Mouse (Mus musculus) heart, adult 2 months (tissue): ENCODE measurements around the gene Iqsec1. TPM values are rescaled to one million over a fixed set of nuclear protein-coding genes. Genes with fewer than 3 reads are reported as not detected.

ENCODE experiments used
- DNase-seq, 2 experiments: peaks; one replicate each; pipeline ENCODE4 v3.0.0; 2021
- H3K27ac ChIP-seq: fragments of 200-600 bp; 2 replicates; pipeline ENCODE4 v1.8.1; 2022
- H3K27me3 ChIP-seq: fragments of 200-500 bp; 2 replicates; pipeline ENCODE4 v1.6.1; 2012; ENCODE audit warnings: mild to moderate bottlenecking, low read length, inconsistent platforms, mixed read lengths; ENCODE audit not compliant: control insufficient read depth, insufficient read depth
- H3K36me3 ChIP-seq: fragments of 200-500 bp; 2 replicates; pipeline ENCODE4 v1.6.1; 2012; ENCODE audit warnings: low read length, inconsistent platforms; ENCODE audit not compliant: control insufficient read depth, insufficient read depth
- H3K4me1 ChIP-seq: fragments of 200-500 bp; 2 replicates; pipeline ENCODE4 v1.6.1; 2011; ENCODE audit warnings: low read length; ENCODE audit not compliant: control insufficient read depth, insufficient read depth
- H3K4me3 ChIP-seq: fragments of 200-600 bp; 2 replicates; pipeline ENCODE4 v1.8.1; 2022
- H3K79me2 ChIP-seq: fragments of 200-500 bp; replicated peaks from 2 replicates; pipeline ENCODE4 v1.6.1; 2012; ENCODE audit warnings: mild to moderate bottlenecking, inconsistent platforms, low read length, moderate library complexity, mixed read lengths; ENCODE audit not compliant: control insufficient read depth, insufficient read depth
- H3K9ac ChIP-seq: fragments of 200-500 bp; 2 replicates; pipeline ENCODE4 v1.6.1; 2012; ENCODE audit warnings: low read depth, mild to moderate bottlenecking, control low read depth, inconsistent platforms, low read length, mixed read lengths
- CTCF ChIP-seq: fragments of 200-600 bp; IDR thresholded peaks from 2 replicates; pipeline ENCODE4 v1.8.1; 2022; ENCODE audit warnings: antibody characterized with exemption, mild to moderate bottlenecking, moderate library complexity
- EP300 ChIP-seq: fragments of 200-500 bp; IDR thresholded peaks from 2 replicates; pipeline ENCODE4 v1.6.1; 2011; ENCODE audit warnings: low read depth, low read length, control low read depth; ENCODE audit not compliant: insufficient read depth
- POLR2A ChIP-seq: fragments of 200-500 bp; IDR thresholded peaks from 2 replicates; pipeline ENCODE4 v1.6.1; 2011; ENCODE audit warnings: mild to moderate bottlenecking, low read depth, low read length, control low read depth; ENCODE audit not compliant: insufficient read depth
- WGBS: fragments of 180-500 bp; shearing (Covaris S2); methylation state at CpG from one replicate; pipeline ENCODE4 v1.1.7; 2018; 5-methylcytosine and 5-hydroxymethylcytosine counted together
- intact Hi-C: fragments of 180-260 bp; cut with DNase I; formaldehyde crosslinking; loops from one replicate; pipeline ENCODE4 v1.15.1; 2025
- polyA plus RNA-seq: library from polyadenylated mRNA; depleted of rRNA; stranded (reverse); fragments of >200 nt; gene quantifications from 2 replicates; pipeline ENCODE4 v1.2.3, GENCODE M21; 2012
- total RNA-seq, 2 experiments: library from RNA; stranded (reverse); gene quantifications; 2 replicates each; pipeline ENCODE4 v1.2.3; 2021

Iqsec1 gene
- total and polyA plus RNA-seq, 3 experiments: 100 to 147 (median 146) TPM

- Histone ChIP-seq H3K4me1 (no peaks in the 10 kb centered on the region), H3K36me3 (no peaks in the 10 kb centered on the region), H3K9ac (no peak overlapping the region), H3K4me3 (no peak overlapping the region), H3K27me3 (peaks cover 4% of the 10 kb centered on the region; the same call in 1 of the 2 replicates), H3K79me2 (no peaks in the 10 kb centered on the region), H3K27ac (no peak overlapping the region)
- WGBS: 49% methylated on average over 3 of the region's 3 CpGs
- TF ChIP-seq CTCF (no peak), EP300 (no peak), POLR2A (no peak)
- intact Hi-C loops: no loop called here
- DNase-seq: no peak
Observed at GRCm38 (mm10) chr6:90984101-90984500, 4.4 kb downstream of the Iqsec1 start.

GRCm38 (mm10) chr6:90974279-90974678, 14.2 kb downstream of the Iqsec1 start:
- Histone ChIP-seq H3K27me3 (no peaks in the 10 kb centered on the region), H3K36me3 (no peaks in the 10 kb centered on the region), H3K4me1 (no peaks in the 10 kb centered on the region), H3K4me3 (no peak overlapping the region), H3K27ac (no peak overlapping the region), H3K79me2 (no peaks in the 10 kb centered on the region), H3K9ac (no peak overlapping the region)
- DNase-seq: no peak
- intact Hi-C loops: no loop called here
- WGBS: 51% methylated on average over 2 of the region's 2 CpGs
- no peak for TF ChIP-seq EP300
- no peak for TF ChIP-seq CTCF
- no peak for TF ChIP-seq POLR2A

- intact Hi-C loops: no loop called here
- Histone ChIP-seq H3K79me2 (no peaks in the 10 kb centered on the region), H3K4me3 (no peak overlapping the region), H3K4me1 (no peaks in the 10 kb centered on the region), H3K9ac (no peak overlapping the region), H3K27ac (no peak overlapping the region), H3K27me3 (no peaks in the 10 kb centered on the region), H3K36me3 (no peaks in the 10 kb centered on the region)
- 24% methylated on average over 2 of the region's 2 CpGs for WGBS
- TF ChIP-seq EP300 (no peak), POLR2A (no peak), CTCF (no peak)
- no peak for DNase-seq
Observed at GRCm38 (mm10) chr6:90969341-90969871, 19.1 kb downstream of the Iqsec1 start.

GRCm38 (mm10) chr6:90953349-90953748, 35.1 kb downstream of the Iqsec1 start:
- WGBS: 63% methylated on average over 4 of the region's 4 CpGs
- no peak for TF ChIP-seq EP300
- no peak for TF ChIP-seq CTCF
- no peak for TF ChIP-seq POLR2A
- intact Hi-C loops: no loop called here
- Histone ChIP-seq H3K36me3 (no peaks in the 10 kb centered on the region), H3K9ac (no peak overlapping the region), H3K27me3 (no peaks in the 10 kb centered on the region), H3K4me1 (no peaks in the 10 kb centered on the region), H3K4me3 (no peak overlapping the region), H3K27ac (no peak overlapping the region), H3K79me2 (no peaks in the 10 kb centered on the region)
- no peak for DNase-seq

- Histone ChIP-seq H3K4me3 (no peak overlapping the region), H3K36me3 (no peaks in the 10 kb centered on the region), H3K27me3 (no peaks in the 10 kb centered on the region), H3K4me1 (no peaks in the 10 kb centered on the region), H3K79me2 (no peaks in the 10 kb centered on the region), H3K9ac (no peak overlapping the region), H3K27ac (no peak overlapping the region)
- TF ChIP-seq POLR2A: no peak
- no peak for TF ChIP-seq EP300
- TF ChIP-seq CTCF: no peak
- 39% methylated on average over 2 of the region's 2 CpGs for WGBS
- no peak for DNase-seq
- intact Hi-C loops: no loop called here
Observed at GRCm38 (mm10) chr6:90950936-90951335, 37.5 kb downstream of the Iqsec1 start.

- Histone ChIP-seq H3K79me2 (no peaks in the 10 kb centered on the region), H3K9ac (no peak overlapping the region), H3K4me3 (no peak overlapping the region), H3K27me3 (no peaks in the 10 kb centered on the region), H3K4me1 (no peaks in the 10 kb centered on the region; the same call in 1 of the 2 replicates), H3K36me3 (no peaks in the 10 kb centered on the region), H3K27ac (no peak overlapping the region)
- 93% methylated on average over 1 of the region's 1 CpGs for WGBS
- intact Hi-C loops: no loop called here
- no peak for DNase-seq
- no peak for TF ChIP-seq EP300
- no peak for TF ChIP-seq POLR2A
- TF ChIP-seq CTCF: no peak
Observed at GRCm38 (mm10) chr6:90948097-90948496, 40.4 kb downstream of the Iqsec1 start.
